Mouse (Mus musculus) cortical plate, adult 2 months (tissue): ENCODE measurements around the gene Acot9.

ENCODE experiments used
- CTCF ChIP-seq: fragments of 200-500 bp; IDR thresholded peaks from 2 replicates; pipeline ENCODE4 v1.5.1; 2011; ENCODE audit warnings: mild to moderate bottlenecking, control low read depth, low read length; ENCODE audit not compliant: insufficient read depth; ENCODE audit errors: extremely low read depth
- POLR2A ChIP-seq: fragments of 200-500 bp; IDR thresholded peaks from 2 replicates; pipeline ENCODE4 v1.6.1; 2011; ENCODE audit warnings: mild to moderate bottlenecking, low read length, control low read depth; ENCODE audit not compliant: insufficient read depth; ENCODE audit errors: extremely low read depth

- no peak for TF ChIP-seq POLR2A
- TF ChIP-seq CTCF, result no peak
Measured at GRCm38 (mm10) chrX:155280427-155281044, 18.3 kb downstream of the Acot9 start.
